Mouse (Mus musculus): ENCODE measurements around the gene Lyst. TPM values are rescaled to one million over a fixed set of nuclear protein-coding genes. Genes with fewer than 3 reads are reported as not detected.
"Not testable (repeated sequence)": the region's sequence is repeated elsewhere in the genome, so short reads cannot be mapped to it uniquely, and the experiment has no call there.

Gene Lyst
- polyA plus RNA-seq, 1 experiment: 1.6 TPM

- 79% methylated on average over 4 of the region's 4 CpGs for WGBS
- no peak for TF ChIP-seq CTCF (IDR thresholded peaks at IDR 0.05; ENCODE audit: extremely low read depth, insufficient read length, insufficient replicate concordance, low read depth, low read length)
- no peaks in the 10 kb centered on the region for H3K36me3 ChIP-seq (ENCODE audit: control insufficient read depth, insufficient read depth, low read length)
- H3K27ac ChIP-seq (ENCODE audit: insufficient read depth, low read depth, low read length): no peak overlapping the region
- peaks cover 26% of the 10 kb centered on the region for H3K27me3 ChIP-seq (ENCODE audit: control insufficient read depth, insufficient read depth, low read length)
- no peak overlapping the region for H3K4me3 ChIP-seq (ENCODE audit: low read depth, low read length)
- peaks cover 6% of the 10 kb centered on the region for H3K4me1 ChIP-seq (ENCODE audit: control insufficient read depth, insufficient read depth, insufficient read length, low read length)
These were observed 197.9 kb downstream of the Lyst start for GRCm38 (mm10) chr13:13788070-13788469.

DNA sequence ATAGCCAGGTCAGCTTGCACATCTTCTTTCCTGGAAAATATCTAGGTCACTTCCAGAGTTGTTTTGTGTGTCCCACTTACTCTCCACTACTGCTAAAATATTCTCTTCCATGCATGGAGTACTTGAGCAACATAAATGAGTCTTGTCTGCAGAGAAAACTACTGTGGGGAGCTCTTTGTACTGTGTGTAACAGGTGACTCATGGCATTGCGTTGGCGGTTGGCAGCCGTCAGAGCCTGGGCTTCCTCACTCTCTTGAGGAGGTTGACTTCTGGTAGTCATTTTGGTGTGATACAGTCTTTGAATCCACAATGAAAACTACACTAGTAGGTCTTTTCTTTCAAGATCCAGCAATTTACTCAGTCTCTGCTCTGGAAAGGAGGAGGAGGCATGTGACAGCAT lies 201.8 kb downstream of the Lyst start:
- Histone ChIP-seq H3K36me3 (ENCODE audit: control insufficient read depth, insufficient read depth, low read length) (no peaks in the 10 kb centered on the region), H3K27me3 (ENCODE audit: control insufficient read depth, insufficient read depth, low read length) (no peaks in the 10 kb centered on the region), H3K4me1 (ENCODE audit: control insufficient read depth, insufficient read depth, insufficient read length, low read length) (no peaks in the 10 kb centered on the region), H3K4me3 (ENCODE audit: low read depth, low read length) (no peak overlapping the region), H3K27ac (ENCODE audit: insufficient read depth, low read depth, low read length) (no peak overlapping the region)
- WGBS: 82% methylated on average over 3 of the region's 3 CpGs
- TF ChIP-seq POLR2A (IDR thresholded peaks at IDR 0.05; ENCODE audit: low read depth, low read length) (no peak), CTCF (IDR thresholded peaks at IDR 0.05; ENCODE audit: extremely low read depth, insufficient read length, insufficient replicate concordance, low read depth, low read length) (no peak)

- Histone ChIP-seq H3K4me1 (ENCODE audit: control insufficient read depth, insufficient read depth, insufficient read length, low read length) (no peaks in the 10 kb centered on the region), H3K27me3 (ENCODE audit: control insufficient read depth, insufficient read depth, low read length) (no peaks in the 10 kb centered on the region), H3K4me3 (ENCODE audit: low read depth, low read length) (no peak overlapping the region), H3K27ac (ENCODE audit: insufficient read depth, low read depth, low read length) (no peak overlapping the region), H3K36me3 (ENCODE audit: control insufficient read depth, insufficient read depth, low read length) (no peaks in the 10 kb centered on the region)
- WGBS: 31% methylated on average over 5 of the region's 5 CpGs
- no peak for TF ChIP-seq POLR2A (IDR thresholded peaks at IDR 0.05; ENCODE audit: low read depth, low read length)
- no peak for TF ChIP-seq CTCF (IDR thresholded peaks at IDR 0.05; ENCODE audit: extremely low read depth, insufficient read length, insufficient replicate concordance, low read depth, low read length)
These were observed 205.1 kb downstream of the Lyst start for GRCm38 (mm10) chr13:13795166-13795832.

GRCm38 (mm10) chr13:13796082-13796481 lies 205.9 kb downstream of the Lyst start:
- no peak overlapping the region for H3K27ac ChIP-seq (ENCODE audit: insufficient read depth, low read depth, low read length)
- H3K36me3 ChIP-seq (ENCODE audit: control insufficient read depth, insufficient read depth, low read length): no peaks in the 10 kb centered on the region
- 94% methylated on average over 1 of the region's 1 CpGs for WGBS
- no peak overlapping the region for H3K4me3 ChIP-seq (ENCODE audit: low read depth, low read length)
- no peaks in the 10 kb centered on the region for H3K4me1 ChIP-seq (ENCODE audit: control insufficient read depth, insufficient read depth, insufficient read length, low read length)
- no peaks in the 10 kb centered on the region for H3K27me3 ChIP-seq (ENCODE audit: control insufficient read depth, insufficient read depth, low read length)
- TF ChIP-seq POLR2A (IDR thresholded peaks at IDR 0.05; ENCODE audit: low read depth, low read length) (no peak), CTCF (IDR thresholded peaks at IDR 0.05; ENCODE audit: extremely low read depth, insufficient read length, insufficient replicate concordance, low read depth, low read length) (no peak)

DNA sequence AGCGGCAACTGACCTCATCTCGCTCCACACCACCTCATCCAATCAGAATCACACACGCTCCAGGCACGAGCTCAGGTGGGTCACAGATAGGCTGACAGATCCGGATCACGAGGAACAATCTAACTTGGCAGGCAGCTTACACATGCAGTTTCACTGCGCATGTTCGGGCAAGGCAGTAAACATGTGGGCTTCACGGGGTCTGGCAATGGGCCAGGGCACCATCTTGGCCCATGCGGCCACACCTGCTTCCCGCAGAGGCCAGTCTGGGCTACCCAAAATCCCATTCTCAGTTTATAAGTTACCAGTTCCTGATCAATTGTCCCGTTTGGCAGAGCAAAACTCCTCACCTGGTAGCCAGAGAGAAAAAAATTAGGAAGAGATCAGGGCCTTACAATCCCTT lies 207.6 kb downstream of the Lyst start:
- 87% methylated on average over 12 of the region's 12 CpGs for WGBS
- H3K4me3 ChIP-seq (ENCODE audit: low read depth, low read length); H3K27me3 ChIP-seq (ENCODE audit: control insufficient read depth, insufficient read depth, low read length); H3K4me1 ChIP-seq (ENCODE audit: control insufficient read depth, insufficient read depth, insufficient read length, low read length); H3K27ac ChIP-seq (ENCODE audit: insufficient read depth, low read depth, low read length); H3K36me3 ChIP-seq (ENCODE audit: control insufficient read depth, insufficient read depth, low read length): not testable (repeated sequence)

GRCm38 (mm10) chr13:13798775-13799174 lies 208.6 kb downstream of the Lyst start:
- H3K27ac ChIP-seq (ENCODE audit: insufficient read depth, low read depth, low read length): no peak overlapping the region
- 45% methylated on average over 8 of the region's 8 CpGs for WGBS
- no peaks in the 10 kb centered on the region for H3K36me3 ChIP-seq (ENCODE audit: control insufficient read depth, insufficient read depth, low read length)
- H3K4me1 ChIP-seq (ENCODE audit: control insufficient read depth, insufficient read depth, insufficient read length, low read length): no peaks in the 10 kb centered on the region
- no peak overlapping the region for H3K4me3 ChIP-seq (ENCODE audit: low read depth, low read length)
- no peak for TF ChIP-seq POLR2A (IDR thresholded peaks at IDR 0.05; ENCODE audit: low read depth, low read length)
- no peak for TF ChIP-seq CTCF (IDR thresholded peaks at IDR 0.05; ENCODE audit: extremely low read depth, insufficient read length, insufficient replicate concordance, low read depth, low read length)
- H3K27me3 ChIP-seq (ENCODE audit: control insufficient read depth, insufficient read depth, low read length): no peaks in the 10 kb centered on the region

DNA sequence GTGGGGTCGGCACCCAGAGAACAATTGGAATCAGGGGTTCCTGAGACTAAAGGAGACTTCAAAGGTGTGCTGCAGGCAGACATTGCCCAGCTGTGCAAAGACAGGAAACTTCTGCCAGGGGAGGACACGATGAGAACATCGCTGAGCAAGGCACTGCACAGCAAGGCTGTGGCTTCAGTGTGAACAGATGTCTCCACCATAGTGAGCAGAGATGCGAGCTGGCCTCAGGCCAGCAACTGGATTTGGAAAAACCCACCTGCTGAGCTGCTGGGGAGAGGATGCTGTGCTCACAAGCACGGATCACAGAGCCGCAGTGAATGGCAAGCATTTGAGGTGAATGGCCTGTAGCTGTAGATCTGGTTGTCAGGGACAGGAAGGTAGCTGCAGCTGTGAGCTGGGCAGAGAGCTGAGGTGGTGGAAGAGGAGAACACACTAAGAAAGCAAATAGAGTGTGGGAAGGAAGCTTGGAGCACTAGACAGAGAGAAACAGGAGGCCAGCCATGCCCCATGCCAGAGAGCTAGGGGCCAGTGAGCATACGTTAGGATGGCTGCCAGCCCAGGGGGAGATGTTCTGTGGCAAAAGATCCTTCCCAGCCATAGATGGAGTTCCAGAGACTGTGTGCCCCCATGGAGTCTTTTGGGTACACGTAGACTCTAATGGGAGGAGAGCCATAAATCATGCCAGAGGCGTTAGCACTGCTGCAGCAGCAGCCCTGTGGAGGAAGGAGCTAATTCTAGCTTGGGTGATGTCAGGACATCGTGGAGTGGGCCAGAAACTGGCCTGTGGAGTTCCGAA lies 218.3 kb downstream of the Lyst start:
- TF ChIP-seq POLR2A (IDR thresholded peaks at IDR 0.05; ENCODE audit: low read depth, low read length) (no peak), CTCF (IDR thresholded peaks at IDR 0.05; ENCODE audit: extremely low read depth, insufficient read length, insufficient replicate concordance, low read depth, low read length) (no peak)
- no peaks in the 10 kb centered on the region for H3K4me1 ChIP-seq (ENCODE audit: control insufficient read depth, insufficient read depth, insufficient read length, low read length)
- 34% methylated on average over 11 of the region's 11 CpGs for WGBS

More for the DNA sequence above, 218.3 kb downstream of the Lyst start:
- Histone ChIP-seq H3K36me3 (ENCODE audit: control insufficient read depth, insufficient read depth, low read length) (no peaks in the 10 kb centered on the region), H3K4me3 (ENCODE audit: low read depth, low read length) (no peak overlapping the region), H3K27me3 (ENCODE audit: control insufficient read depth, insufficient read depth, low read length) (no peaks in the 10 kb centered on the region), H3K27ac (ENCODE audit: insufficient read depth, low read depth, low read length) (no peak overlapping the region)

All from small intestine, adult 2 months (tissue).